In genomic region chr4:114406355-114407101, GRCm38 (mm10) we compare ENCODE assay signal across 8 mouse cellular contexts. TPM values are rescaled to one million over a fixed set of nuclear protein-coding genes. Genes with fewer than 3 reads are reported as not detected.
A peak's percentile ranks its signal among the peaks of the same experiment; 100 is the strongest.
DNase-seq lines count a peak whose midpoint lies in the region.

Gene Trabd2b (plus strand): TSS chr4:114406724.

- intact Hi-C loops in left cerebral cortex, postnatal 14 days (cut with DNase I): loop anchor here (5.0 kb wide), 1 partner anchor 231 kb away; no protein-coding TSS in a partner anchor

- H3K27ac ChIP-seq in midbrain, embryonic 10.5 days (replicated peaks): peak within 1 kb of the TSS; percentile 92

- DNase-seq in heart, adult 11 months: peak; percentile 95
- DNase-seq in heart, adult 9 months (ENCODE audit: low spot score in 2 of 2): no peak
- DNase-seq in adrenal gland, adult 2 months: peak; percentile 17
- DNase-seq in heart, adult 18-20 months: peak; percentile 28 to 56
- DNase-seq in kidney, adult 18-20 months: peak; percentile 67
- DNase-seq in midbrain, embryonic 10.5 days (ENCODE audit: low spot score): peak; percentile 58
- no peak for DNase-seq in ovary, postnatal 36 days (ENCODE audit: low spot score)
- DNase-seq in left cerebral cortex, postnatal 14 days (ENCODE audit: low spot score in 2 of 2): no peak

- H3K36me3 ChIP-seq in midbrain, embryonic 10.5 days: no peaks in the 10 kb centered on the region

- H3K9me3 ChIP-seq in midbrain, embryonic 10.5 days (replicated peaks): no peaks in the 10 kb centered on the region

- peak within 1 kb of the TSS; percentile 75 for H3K4me3 ChIP-seq in midbrain, embryonic 10.5 days

- WGBS in midbrain, embryonic 10.5 days: 1% methylated on average over 58 of the region's 61 CpGs

- peaks cover 50% of the 10 kb centered on the region for H3K27me3 ChIP-seq in midbrain, embryonic 10.5 days (ENCODE audit: low read depth, poor library complexity, severe bottlenecking)

- H3K4me1 ChIP-seq in midbrain, embryonic 10.5 days: peaks cover 58% of the 10 kb centered on the region

RNA-seq across cellular contexts. Expression of gene Trabd2b, which starts in this region (rescaled TPM):
- 1 to 10 TPM; 1.9 to 2.5 TPM for total RNA-seq in adrenal gland, adult 2 months (2021)
- 2.4 and 2.5 TPM in 2 replicates for polyA plus RNA-seq in adrenal gland, adult 2 months (2012; rRNA removed)
- total RNA-seq in heart, adult 18-20 months (2021): 10 to 100 TPM; 55.0 to 56.7 TPM
- polyA plus RNA-seq in midbrain, embryonic 10.5 days (2016; fragmentation: Nextera tagmentation; extraction: Ambion mirVana): 1.8 TPM in 2 replicates
- total RNA-seq in left cerebral cortex, postnatal 14 days (2021): 1 to 10 TPM; 4.1 to 4.9 TPM

Comparison
In these comparisons a context has a peak if more than half of its experiments do, and no peak if none do; other contexts are left out.
1. RNA of gene Trabd2b (total RNA-seq): 55.0 to 56.7 TPM in heart, adult 18-20 months; 4.1 to 4.9 TPM in left cerebral cortex, postnatal 14 days and 1.9 to 2.5 TPM in adrenal gland, adult 2 months; every median in the first group is over 4 times any median in the second.
2. DNase-seq: peak in heart, adult 11 months (single experiment), adrenal gland, adult 2 months (single experiment), heart, adult 18-20 months (2 of 2), kidney, adult 18-20 months (single experiment) and midbrain, embryonic 10.5 days (single experiment); none in heart, adult 9 months (0 of 2), ovary, postnatal 36 days (single experiment) and left cerebral cortex, postnatal 14 days (0 of 2).